Mouse (Mus musculus) R1 (cell line): ENCODE data around the gene Pigk.

Experiments used
- DNase-seq: peaks from one replicate; pipeline ENCODE4 v3.0.0-alpha.2; 2018; ENCODE audit warnings: low read depth, low spot score

Pigk gene

GRCm38 (mm10) chr3:152728238-152728637 is 14.3 kb downstream of the Pigk start:
- no peak for DNase-seq

GRCm38 (mm10) chr3:152733011-152733410 is 19.1 kb downstream of the Pigk start:
- peak; percentile 49 for DNase-seq

- DNase-seq, result no peak
Observed at GRCm38 (mm10) chr3:152733513-152733912, 19.6 kb downstream of the Pigk start.

- no peak for DNase-seq
Observed at GRCm38 (mm10) chr3:152734100-152734499, 20.2 kb downstream of the Pigk start.

- DNase-seq, result peak; percentile 59
Observed at GRCm38 (mm10) chr3:152735601-152736250, 21.8 kb downstream of the Pigk start.

GRCm38 (mm10) chr3:152744301-152744700 is 30.4 kb downstream of the Pigk start:
- DNase-seq, result no peak

GRCm38 (mm10) chr3:152745611-152746010 is 31.7 kb downstream of the Pigk start:
- no peak for DNase-seq

GRCm38 (mm10) chr3:152749461-152749871 is 35.6 kb downstream of the Pigk start:
- DNase-seq, result peak; percentile 40

GRCm38 (mm10) chr3:152749881-152750280 is 36.0 kb downstream of the Pigk start:
- DNase-seq, result no peak

- DNase-seq, result no peak
Observed at GRCm38 (mm10) chr3:152752911-152753310, 39.0 kb downstream of the Pigk start.

- DNase-seq, result no peak
Observed at GRCm38 (mm10) chr3:152753345-152753744, 39.4 kb downstream of the Pigk start.

GRCm38 (mm10) chr3:152753920-152754764 is 40.2 kb downstream of the Pigk start:
- DNase-seq, result no peak

GRCm38 (mm10) chr3:152755515-152755914 is 41.6 kb downstream of the Pigk start:
- DNase-seq, result no peak

GRCm38 (mm10) chr3:152756896-152757295 is 43.0 kb downstream of the Pigk start:
- no peak for DNase-seq

GRCm38 (mm10) chr3:152757464-152758393 is 43.8 kb downstream of the Pigk start:
- DNase-seq, result no peak

- DNase-seq, result peak; percentile 61
Observed at GRCm38 (mm10) chr3:152758500-152759032, 44.7 kb downstream of the Pigk start.

GRCm38 (mm10) chr3:152761116-152761515 is 47.2 kb downstream of the Pigk start:
- DNase-seq, result peak; percentile 57

- peak; percentile 25 for DNase-seq
Observed at GRCm38 (mm10) chr3:152761661-152762060, 47.8 kb downstream of the Pigk start.

GRCm38 (mm10) chr3:152762302-152762701 is 48.4 kb downstream of the Pigk start:
- no peak for DNase-seq

- DNase-seq, result peak; percentile 26
Observed at GRCm38 (mm10) chr3:152763139-152763882, 49.4 kb downstream of the Pigk start.
